Mouse (Mus musculus) macrophage (primary cell): ENCODE measurements around the gene Rcc1. TPM values are rescaled to one million over a fixed set of nuclear protein-coding genes. Genes with fewer than 3 reads are reported as not detected.
A peak's percentile ranks its signal among the peaks of the same experiment; 100 is the strongest.

Source experiments
- H3K27ac ChIP-seq: fragments of 350-480 bp; formaldehyde crosslinking; 2 replicates; pipeline ENCODE4 v1.9.0; 2021
- H3K36me3 ChIP-seq: fragments of 350-480 bp; formaldehyde crosslinking; 2 replicates; pipeline ENCODE4 v1.9.0; 2021; ENCODE audit errors: inconsistent target
- H3K4me3 ChIP-seq: fragments of 350-480 bp; formaldehyde crosslinking; 2 replicates; pipeline ENCODE4 v1.9.0; 2021; ENCODE audit errors: inconsistent target
- H3K79me2 ChIP-seq: fragments of 350-480 bp; formaldehyde crosslinking; 2 replicates; pipeline ENCODE4 v1.9.0; 2021; ENCODE audit errors: inconsistent target
- WGBS: methylation state at CpG from one replicate; pipeline ENCODE4 v1.1.7; 2026; ENCODE audit warnings: inconsistent platforms; ENCODE audit not compliant: missing documents; 5-methylcytosine and 5-hydroxymethylcytosine counted together
- polyA plus RNA-seq: library from polyadenylated mRNA; stranded (reverse); fragments of 250-400 nt; gene quantifications from 3 replicates; pipeline ENCODE4 v1.2.4, GENCODE M21; 2018; ENCODE audit warnings: inconsistent platforms
- total RNA-seq, 78 experiments: library from RNA; depleted of rRNA; stranded (reverse); fragments of 250-400 nt; gene quantifications; 1 replicate in 9 of 78; 2 replicates in 24 of 78; 3 replicates in 43 of 78; 4 replicates in 2 of 78; pipeline ENCODE4 v1.2.4; 2018; ENCODE audit warnings: inconsistent platforms in 56 of 78

Gene Rcc1
- total RNA-seq (2018; cell fraction: chromatin; rRNA removed) = 10 to 100 TPM in 21 of 26 experiments, 1 to 10 TPM in 5; 5.2 to 26.9 (median 16.8) TPM
- 10 to 100 TPM in 2 of 26 experiments, 1 to 10 TPM in 24; 4.5 to 11.2 (median 8.7) TPM for total RNA-seq (2018; cell fraction: cytosol; rRNA removed)
- total RNA-seq (2018; cell fraction: nucleus; rRNA removed) = 10 to 100 TPM in 19 of 26 experiments, 1 to 10 TPM in 7; 7.7 to 48.2 (median 13.1) TPM
- 4.4 to 19.9 TPM (median 8.8 TPM) in 3 replicates for polyA plus RNA-seq

DNA sequence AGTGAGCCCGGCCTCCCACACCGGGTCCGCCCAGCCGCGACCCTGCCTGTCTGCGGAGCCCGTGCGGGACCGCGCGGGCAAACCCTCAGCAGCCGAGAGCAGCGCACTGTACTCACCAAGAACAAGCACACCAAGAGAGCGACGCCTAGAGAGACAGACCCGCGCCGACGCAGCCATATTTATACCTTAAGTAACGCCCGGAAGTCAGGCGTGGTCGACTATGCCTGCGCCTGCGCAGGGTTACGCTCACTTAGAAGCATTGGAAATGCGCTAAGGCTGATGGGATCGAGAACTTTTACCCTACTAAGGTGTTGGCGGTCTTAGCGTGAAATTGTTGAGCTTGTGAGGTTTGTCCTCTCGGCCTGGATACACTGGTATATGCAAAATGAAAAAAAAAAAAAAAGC, at the start of gene Rcc1:
TSS of gene Rcc1 (minus strand) at position 125 of the 405 bp plus-strand sequence.
- H3K79me2 ChIP-seq = peaks cover 27% of the 10 kb centered on the region
- peak within 1 kb of the TSS; percentile 81 for H3K27ac ChIP-seq
- WGBS = under 1% methylated on average over 31 of the region's 31 CpGs
- peaks cover 21% of the 10 kb centered on the region; the same call in 1 of the 2 replicates for H3K36me3 ChIP-seq
- peak within 1 kb of the TSS; percentile 78 for H3K4me3 ChIP-seq

DNA sequence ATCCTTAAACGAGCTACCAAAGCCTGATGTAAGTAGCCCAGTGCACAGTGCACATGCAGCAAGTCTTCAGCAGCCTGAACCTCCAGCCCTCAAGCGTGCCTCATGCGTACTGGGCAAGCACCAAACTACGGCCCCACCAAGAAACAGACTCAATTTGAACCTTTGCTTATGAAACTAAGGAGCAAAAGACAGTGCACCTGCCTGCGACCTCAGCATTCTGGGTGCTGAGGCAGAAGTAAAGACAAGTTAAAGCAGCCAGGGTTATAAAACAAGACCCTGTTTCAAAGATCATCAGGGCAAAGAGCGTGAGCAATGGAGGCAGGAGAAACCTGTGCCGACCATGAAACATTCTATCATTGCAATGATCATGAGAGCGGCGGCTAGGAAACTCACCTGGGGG, 47.6 kb upstream of the Rcc1 start:
- 91% methylated on average over 8 of the region's 9 CpGs for WGBS
- Histone ChIP-seq H3K79me2 (peaks cover 71% of the 10 kb centered on the region), H3K36me3 (no peaks in the 10 kb centered on the region), H3K27ac (no peak overlapping the region), H3K4me3 (no peak overlapping the region)

DNA sequence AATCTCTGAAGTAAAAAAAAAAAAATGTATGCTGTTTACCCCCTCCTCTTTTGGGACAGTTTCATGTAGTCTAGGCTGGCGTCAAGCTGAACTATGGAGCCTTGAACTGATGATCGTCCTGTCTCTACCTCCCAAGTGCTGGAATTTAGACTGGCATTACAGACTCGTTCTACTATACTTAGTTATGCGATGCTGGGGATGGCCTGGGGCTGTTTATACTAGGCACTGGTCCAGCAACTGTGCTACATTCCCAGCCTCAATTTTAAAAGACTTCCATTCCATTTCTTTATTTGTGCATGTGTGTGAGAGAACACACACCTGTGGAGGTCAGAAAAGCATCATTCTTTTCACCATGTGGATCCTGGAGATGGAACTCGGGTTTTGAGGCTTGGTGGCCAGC, 45.5 kb upstream of the Rcc1 start:
- Histone ChIP-seq H3K4me3 (no peak overlapping the region), H3K27ac (no peak overlapping the region), H3K36me3 (no peaks in the 10 kb centered on the region), H3K79me2 (peaks cover 74% of the 10 kb centered on the region)
- WGBS = 95% methylated on average over 5 of the region's 5 CpGs

DNA sequence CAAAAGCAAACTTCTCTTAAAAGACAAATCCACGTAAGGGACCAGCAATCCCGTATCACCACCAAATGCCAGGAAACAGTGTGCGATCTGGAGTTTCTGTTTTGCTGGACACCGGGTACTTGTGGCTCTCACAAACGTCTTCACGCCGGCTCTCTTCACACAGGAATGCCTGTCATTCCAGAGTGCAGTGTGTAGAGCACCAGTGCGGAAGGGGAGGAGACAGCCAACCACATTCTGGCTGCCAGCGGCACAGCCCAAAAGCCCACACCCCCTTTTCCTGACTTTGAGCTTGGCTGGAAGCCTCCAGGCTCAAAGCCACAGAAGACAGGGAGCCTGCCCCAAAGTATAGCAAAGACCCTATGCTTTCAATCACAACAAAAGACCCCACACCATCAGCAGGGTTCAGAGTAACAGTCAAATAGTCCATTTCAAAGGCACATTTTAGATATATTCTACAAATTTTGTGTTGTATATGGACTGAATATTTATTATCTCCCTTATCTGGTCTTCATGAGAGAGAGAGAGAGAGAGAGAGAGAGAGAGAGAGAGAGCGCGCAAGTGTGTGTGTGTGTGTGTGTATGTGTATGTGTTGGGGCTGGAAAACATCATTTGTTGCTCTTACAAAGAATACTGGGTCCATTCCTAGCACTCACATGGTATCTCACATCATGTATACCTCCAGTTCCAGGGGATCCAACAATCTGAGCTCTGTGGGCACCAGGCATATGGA, 44.8 kb upstream of the Rcc1 start:
- H3K36me3 ChIP-seq = no peaks in the 10 kb centered on the region
- peak overlapping the region; percentile 12 for H3K4me3 ChIP-seq
- no peak overlapping the region for H3K27ac ChIP-seq
- H3K79me2 ChIP-seq = peaks cover 80% of the 10 kb centered on the region
- WGBS = 18% methylated on average over 11 of the region's 11 CpGs

DNA sequence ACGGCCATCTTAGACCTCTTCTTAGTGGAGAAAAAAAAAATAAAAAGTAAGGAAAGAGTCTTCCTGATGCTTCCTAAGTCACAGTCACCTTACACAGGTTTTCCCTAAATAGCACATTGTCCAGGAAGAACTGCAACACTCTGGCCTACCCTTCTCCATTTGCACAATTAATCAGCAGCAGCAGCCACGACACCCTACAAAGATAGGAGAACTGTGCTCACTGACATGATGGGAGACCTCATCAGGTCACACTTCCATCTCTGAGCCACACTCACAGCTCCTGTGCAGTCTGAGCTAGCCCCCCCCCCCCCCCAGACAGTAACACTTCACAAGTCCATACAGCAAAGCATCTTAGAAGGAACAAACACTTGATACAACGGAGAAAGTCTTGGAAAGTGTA, 43.7 kb upstream of the Rcc1 start:
- Histone ChIP-seq H3K36me3 (no peaks in the 10 kb centered on the region), H3K4me3 (no peak overlapping the region), H3K27ac (no peak overlapping the region), H3K79me2 (peaks cover 84% of the 10 kb centered on the region)
- 72% methylated on average over 3 of the region's 3 CpGs for WGBS

DNA sequence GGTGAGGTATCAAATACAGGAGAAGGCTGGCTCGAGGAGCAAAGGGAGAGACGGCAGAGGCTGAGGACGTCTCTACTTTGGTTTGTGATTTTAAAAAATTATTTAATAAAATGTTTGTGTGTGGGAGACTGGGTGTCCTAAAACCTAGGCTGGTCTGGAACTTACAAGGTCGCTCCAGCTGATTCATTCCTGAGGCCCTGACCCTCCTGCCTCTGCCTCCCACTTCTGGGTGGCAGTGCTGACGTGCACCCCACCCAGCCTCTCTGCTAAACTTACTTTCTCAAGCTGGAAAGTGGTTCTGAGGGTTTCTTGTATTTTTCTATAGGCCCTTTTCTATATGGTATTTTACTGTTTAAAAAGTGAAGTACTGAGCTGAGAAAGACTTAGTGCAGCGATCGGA, 42.8 kb upstream of the Rcc1 start:
- WGBS = 92% methylated on average over 7 of the region's 7 CpGs
- Histone ChIP-seq H3K4me3 (no peak overlapping the region), H3K36me3 (no peaks in the 10 kb centered on the region)

DNA sequence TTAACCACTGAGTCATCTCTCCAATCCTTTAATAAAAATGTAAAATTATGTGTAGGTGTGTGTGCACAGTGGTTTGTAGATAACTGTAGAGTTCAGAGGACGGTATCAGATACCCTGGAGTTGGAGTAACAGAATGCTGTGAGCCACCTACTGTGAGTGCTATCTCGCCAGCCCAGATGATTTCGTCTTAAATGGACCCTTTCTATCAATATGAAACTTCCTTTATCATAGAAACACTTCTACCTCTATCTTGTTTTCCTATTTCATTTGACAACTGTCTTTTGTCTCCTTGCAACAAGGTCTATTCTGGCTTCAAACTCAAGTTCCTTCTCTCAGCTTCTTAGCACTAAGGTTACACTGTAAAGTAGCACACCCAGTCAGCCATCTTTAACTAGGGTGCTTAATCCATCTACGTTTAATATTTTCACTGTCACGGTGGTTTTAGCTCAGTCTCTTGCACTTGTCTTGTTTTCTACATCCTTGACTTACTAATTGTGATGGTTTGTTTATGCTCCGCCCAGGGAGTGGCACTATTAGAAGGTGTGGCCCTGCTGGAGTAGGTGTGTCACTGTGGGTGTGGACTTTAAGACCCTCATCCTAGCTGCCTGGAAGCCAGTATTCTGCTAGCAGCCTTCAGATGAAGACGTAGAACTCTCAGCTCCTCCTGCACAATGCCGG, 37.8 kb upstream of the Rcc1 start:
- no peaks in the 10 kb centered on the region for H3K36me3 ChIP-seq
- no peak overlapping the region for H3K4me3 ChIP-seq
- peaks cover 60% of the 10 kb centered on the region; the same call in 1 of the 2 replicates for H3K79me2 ChIP-seq
- no peak overlapping the region for H3K27ac ChIP-seq
- WGBS = 93% methylated on average over 8 of the region's 8 CpGs

More for the DNA sequence above, 42.8 kb upstream of the Rcc1 start:
- Histone ChIP-seq H3K79me2 (peaks cover 78% of the 10 kb centered on the region), H3K27ac (no peak overlapping the region)

DNA sequence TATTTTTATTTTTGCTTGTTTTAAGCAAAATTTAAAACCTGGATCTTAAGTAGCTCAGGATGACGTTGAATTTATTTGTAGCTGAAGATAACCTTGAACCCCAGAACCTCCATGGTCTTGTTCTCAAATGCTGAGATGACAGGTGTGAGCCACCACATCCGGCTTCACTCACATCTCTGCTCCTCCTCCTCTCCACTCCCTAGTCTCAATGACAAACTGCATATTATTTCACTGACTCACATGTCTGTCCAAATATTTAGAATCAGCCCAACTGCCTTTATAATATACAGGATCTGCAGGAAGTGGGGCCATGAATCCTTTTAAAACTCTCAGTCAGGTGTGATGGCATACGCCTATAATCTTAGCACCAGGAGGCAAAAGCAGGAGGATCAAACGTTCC, 35.9 kb upstream of the Rcc1 start:
- H3K4me3 ChIP-seq = no peak overlapping the region
- H3K27ac ChIP-seq = no peak overlapping the region
- peaks cover 42% of the 10 kb centered on the region; the same call in 1 of the 2 replicates for H3K79me2 ChIP-seq
- 84% methylated on average over 4 of the region's 4 CpGs for WGBS
- H3K36me3 ChIP-seq = no peaks in the 10 kb centered on the region

DNA sequence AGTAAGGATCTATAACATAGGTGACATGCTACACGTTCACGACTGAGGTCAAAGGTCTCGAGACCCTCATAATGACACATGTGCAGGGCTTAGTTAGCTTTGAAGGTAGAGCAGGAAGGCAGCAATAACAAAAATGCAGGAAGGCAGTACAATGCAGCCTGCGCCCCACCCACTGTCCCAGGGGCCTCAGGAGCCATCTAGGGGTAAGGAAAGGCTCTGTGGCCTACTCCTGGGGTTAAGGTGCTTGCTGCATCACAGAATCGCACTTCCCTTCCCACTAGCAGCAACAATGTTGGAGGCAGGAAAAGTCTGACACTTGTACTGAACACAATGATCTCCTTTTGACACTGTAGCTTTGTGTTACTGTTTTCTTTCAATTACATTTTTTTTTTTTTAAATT, 34.2 kb upstream of the Rcc1 start:
- H3K27ac ChIP-seq = no peak overlapping the region

DNA sequence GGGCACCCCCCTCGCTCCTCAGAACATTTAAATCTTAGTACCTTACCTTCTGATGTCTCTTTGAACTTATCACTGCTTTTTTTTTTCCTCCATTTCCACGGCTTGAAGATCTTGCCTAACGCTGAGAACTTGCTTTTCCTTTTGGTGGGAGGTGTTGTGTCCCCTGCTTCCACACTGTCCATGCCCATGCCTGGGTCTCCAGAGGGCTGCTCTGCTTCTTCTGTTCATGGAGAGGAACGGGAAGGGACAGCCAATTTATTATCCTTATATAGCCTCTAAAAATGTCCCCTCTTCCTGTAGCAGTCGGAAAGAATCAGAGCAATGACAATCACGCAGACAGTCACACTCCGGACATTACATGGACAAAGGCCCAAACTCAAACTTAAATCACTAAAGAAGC, 33.4 kb upstream of the Rcc1 start:
- Histone ChIP-seq H3K79me2 (peaks cover 22% of the 10 kb centered on the region; the same call in 1 of the 2 replicates), H3K4me3 (no peak overlapping the region), H3K27ac (no peak overlapping the region), H3K36me3 (no peaks in the 10 kb centered on the region)
- WGBS = 93% methylated on average over 7 of the region's 7 CpGs

More for the DNA sequence above, 34.2 kb upstream of the Rcc1 start:
- Histone ChIP-seq H3K4me3 (no peak overlapping the region), H3K79me2 (peaks cover 28% of the 10 kb centered on the region; the same call in 1 of the 2 replicates), H3K36me3 (no peaks in the 10 kb centered on the region)
- WGBS = 85% methylated on average over 5 of the region's 5 CpGs

DNA sequence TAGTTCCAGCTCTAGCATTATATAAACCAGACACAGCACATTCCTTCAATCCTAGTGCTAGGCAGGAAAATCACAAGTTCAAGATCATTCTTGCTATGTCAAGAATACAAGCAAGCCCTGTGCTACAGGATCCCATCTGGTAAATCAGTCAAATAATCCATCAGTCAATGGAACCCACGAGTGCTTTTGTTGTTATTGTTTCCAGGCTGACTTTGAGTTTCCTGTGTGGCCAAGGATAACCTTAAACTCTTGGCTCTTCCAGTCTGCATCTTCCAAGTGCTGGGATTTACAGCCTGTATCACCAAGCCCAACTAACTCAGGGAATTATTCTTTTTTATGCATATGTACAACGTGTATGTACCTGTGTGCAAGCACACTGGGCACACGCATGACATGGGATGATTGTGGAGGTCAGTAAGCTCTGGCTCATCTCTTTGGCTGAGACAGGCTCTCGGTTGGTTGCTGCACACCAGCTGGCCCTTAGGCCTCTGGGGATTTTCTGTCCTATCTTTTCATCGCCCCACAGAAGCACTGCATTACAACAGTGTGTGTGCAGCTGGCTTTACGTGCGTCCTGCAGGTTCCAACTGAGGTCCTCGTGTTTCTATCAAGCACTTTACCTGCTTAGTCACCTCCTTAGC, 32.5 kb upstream of the Rcc1 start:
- 84% methylated on average over 8 of the region's 8 CpGs for WGBS
- peaks cover 17% of the 10 kb centered on the region; the same call in 1 of the 2 replicates for H3K79me2 ChIP-seq
- no peak overlapping the region for H3K4me3 ChIP-seq
- H3K27ac ChIP-seq = no peak overlapping the region
- H3K36me3 ChIP-seq = no peaks in the 10 kb centered on the region

DNA sequence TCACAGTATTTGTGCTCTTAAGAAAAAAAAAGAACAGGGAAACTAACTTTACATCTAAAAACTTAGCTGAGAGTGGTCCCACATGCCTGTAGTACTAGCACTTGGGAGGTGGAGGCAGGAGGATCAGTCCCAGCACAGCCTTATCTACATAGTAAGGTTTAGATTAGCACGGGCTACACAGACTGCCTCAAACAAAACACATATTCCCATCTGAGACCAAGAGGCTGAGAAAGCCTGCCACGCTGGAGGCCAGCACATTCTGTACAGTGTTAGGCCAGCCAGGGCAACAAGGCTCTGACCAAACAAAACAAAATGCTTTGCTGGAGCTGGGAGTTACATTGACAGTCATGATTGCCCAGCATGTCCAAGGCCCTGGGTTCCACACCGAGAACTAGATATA, 30.1 kb upstream of the Rcc1 start:
- H3K4me3 ChIP-seq = no peak overlapping the region
- H3K36me3 ChIP-seq = no peaks in the 10 kb centered on the region
- WGBS = 100% methylated on average over 3 of the region's 3 CpGs
- no peak overlapping the region for H3K27ac ChIP-seq
- H3K79me2 ChIP-seq = no peaks in the 10 kb centered on the region

DNA sequence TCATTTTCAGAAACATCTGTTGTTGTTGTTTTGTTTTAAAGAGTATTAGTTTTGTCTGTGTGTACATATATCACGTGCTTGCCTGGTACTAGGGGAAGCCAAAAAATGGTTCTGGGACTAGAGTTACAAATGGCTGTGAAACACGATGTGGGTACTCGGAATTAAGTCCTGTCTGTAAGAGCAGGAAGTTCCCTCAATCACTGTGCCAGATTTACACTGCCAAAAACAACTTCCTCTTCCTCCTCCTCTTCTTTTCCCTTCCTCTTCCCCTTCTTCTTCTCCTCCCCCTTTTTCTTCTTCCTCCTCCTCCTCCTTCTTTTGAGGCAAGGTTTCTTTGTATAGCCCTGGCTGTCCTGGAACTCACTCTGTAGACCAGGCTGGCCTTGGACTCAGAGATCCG, 28.9 kb upstream of the Rcc1 start:
- WGBS = 51% methylated on average over 4 of the region's 4 CpGs
- Histone ChIP-seq H3K79me2 (no peaks in the 10 kb centered on the region), H3K36me3 (no peaks in the 10 kb centered on the region; the same call in 1 of the 2 replicates), H3K4me3 (no peak overlapping the region), H3K27ac (peak overlapping the region; percentile 27; the same call in 1 of the 2 replicates)

DNA sequence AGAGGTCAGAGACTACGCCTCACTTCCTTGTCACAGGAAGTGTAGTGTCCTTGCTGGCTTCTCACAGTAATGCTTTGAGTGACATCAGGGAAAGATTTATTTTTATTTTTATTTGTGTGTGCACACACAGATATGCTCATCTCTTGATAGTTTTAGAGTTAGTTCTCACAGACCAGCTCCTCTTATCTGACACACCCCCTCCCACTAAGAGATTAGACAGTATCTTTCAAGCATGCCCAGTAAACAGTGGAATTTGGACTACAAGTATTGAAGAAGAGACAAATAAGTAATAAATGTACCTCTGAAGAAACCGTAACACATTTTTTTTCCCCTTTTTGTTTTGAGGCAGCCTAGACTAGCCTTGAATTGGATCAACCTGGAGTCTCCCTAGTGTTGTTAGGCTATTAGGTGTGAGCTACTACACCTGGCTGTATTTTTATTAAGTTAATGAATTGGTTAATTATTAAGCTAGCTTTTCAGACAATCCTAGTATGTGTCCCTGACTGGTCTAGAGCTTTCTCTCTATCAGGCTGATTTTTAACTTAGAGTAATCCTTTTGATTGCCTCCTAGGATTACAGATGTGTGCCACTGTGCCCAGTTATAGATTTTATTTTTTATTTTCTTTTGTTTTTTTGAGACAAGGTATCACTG, 27.7 kb upstream of the Rcc1 start:
- WGBS = 91% methylated on average over 2 of the region's 2 CpGs

More for the DNA sequence above, 27.7 kb upstream of the Rcc1 start:
- Histone ChIP-seq H3K36me3 (no peaks in the 10 kb centered on the region; the same call in 1 of the 2 replicates), H3K4me3 (no peak overlapping the region), H3K79me2 (no peaks in the 10 kb centered on the region), H3K27ac (no peak overlapping the region)
